Mouse (Mus musculus) left cerebral cortex, adult 18-20 months (tissue): ENCODE data around the gene Ccdc141. TPM values are rescaled to one million over a fixed set of nuclear protein-coding genes. Genes with fewer than 3 reads are reported as not detected.

ENCODE experiments used
- DNase-seq, 2 experiments: peaks; one replicate each; pipeline ENCODE4 v3.0.0; 2021 to 2022; ENCODE audit warnings: low spot score in 2 of 2, mixed read lengths in 1 of 2
- total RNA-seq, 2 experiments: library from RNA; stranded (reverse); gene quantifications; 2 replicates each; pipeline ENCODE4 v1.2.3; 2021

The Ccdc141 gene
- total RNA-seq, 2 experiments from 2014 or later, result 18.4 to 21.2 TPM

GRCm38 (mm10) chr2:77175411-77175810, 5.0 kb upstream of the Ccdc141 start:
- DNase-seq, result no peak

- DNase-seq, result no peak
Observed at GRCm38 (mm10) chr2:77174313-77174712, 3.9 kb upstream of the Ccdc141 start.

GRCm38 (mm10) chr2:77173821-77174220, 3.4 kb upstream of the Ccdc141 start:
- no peak for DNase-seq

- DNase-seq, result no peak
Observed at GRCm38 (mm10) chr2:77173366-77173765, 2.9 kb upstream of the Ccdc141 start.

- no peak for DNase-seq
Observed at GRCm38 (mm10) chr2:77172241-77172671, 1.8 kb upstream of the Ccdc141 start.

GRCm38 (mm10) chr2:77171444-77172240, 1.2 kb upstream of the Ccdc141 start:
- peak; percentile 35 to 52 for DNase-seq

GRCm38 (mm10) chr2:77169916-77170632, 362 bp downstream of the Ccdc141 start:
- DNase-seq, result no peak

GRCm38 (mm10) chr2:77169218-77169617, 1.2 kb downstream of the Ccdc141 start:
- DNase-seq, result no peak

- DNase-seq, result no peak
Observed at GRCm38 (mm10) chr2:77168781-77169180, 1.7 kb downstream of the Ccdc141 start.

- DNase-seq, result no peak
Observed at GRCm38 (mm10) chr2:77168081-77168685, 2.3 kb downstream of the Ccdc141 start.

- no peak for DNase-seq
Observed at GRCm38 (mm10) chr2:77166366-77166765, 4.1 kb downstream of the Ccdc141 start.

- DNase-seq, result no peak
Observed at GRCm38 (mm10) chr2:77164662-77165061, 5.8 kb downstream of the Ccdc141 start.

GRCm38 (mm10) chr2:77163381-77163780, 7.1 kb downstream of the Ccdc141 start:
- DNase-seq, result no peak

- DNase-seq, result no peak
Observed at GRCm38 (mm10) chr2:77162135-77162534, 8.3 kb downstream of the Ccdc141 start.

- DNase-seq, result no peak
Observed at GRCm38 (mm10) chr2:77157546-77157945, 12.9 kb downstream of the Ccdc141 start.

GRCm38 (mm10) chr2:77154080-77154479, 16.4 kb downstream of the Ccdc141 start:
- no peak for DNase-seq

GRCm38 (mm10) chr2:77151255-77151654, 19.2 kb downstream of the Ccdc141 start:
- no peak for DNase-seq

GRCm38 (mm10) chr2:77149576-77149975, 20.9 kb downstream of the Ccdc141 start:
- no peak for DNase-seq

GRCm38 (mm10) chr2:77148215-77148614, 22.2 kb downstream of the Ccdc141 start:
- no peak for DNase-seq

GRCm38 (mm10) chr2:77146968-77147367, 23.5 kb downstream of the Ccdc141 start:
- no peak for DNase-seq

GRCm38 (mm10) chr2:77146291-77146690, 24.1 kb downstream of the Ccdc141 start:
- no peak for DNase-seq

- DNase-seq, result no peak
Observed at GRCm38 (mm10) chr2:77143536-77143935, 26.9 kb downstream of the Ccdc141 start.
